Mouse (Mus musculus) G1E (cell line): ENCODE measurements at regions not wholly inside any gene's neighbourhood (a gene's known extent, or its start where the extent isn't known, plus 50 kb on each side); places are given as distances from the start of the nearest gene placed in this dataset.

Experiments
- ATAC-seq: 2 replicates; pipeline ENCODE4 v1.8.0; 2016; ENCODE audit warnings: mild to moderate bottlenecking; ENCODE audit not compliant: insufficient number of reproducible peaks, poor library complexity, low FRiP score, severe bottlenecking; ENCODE audit errors: extremely low read depth
- DNase-seq: peaks from one replicate; pipeline ENCODE4 v3.0.0; 2012; ENCODE audit warnings: low spot score
- H3K27me3 ChIP-seq: 2 replicates; pipeline ENCODE4 v1.6.1; 2012; ENCODE audit warnings: mild to moderate bottlenecking, low read length, inconsistent platforms; ENCODE audit not compliant: insufficient read depth
- H3K36me3 ChIP-seq: replicated peaks from 2 replicates; pipeline ENCODE3; 2012; ENCODE audit warnings: mild to moderate bottlenecking, inconsistent platforms
- H3K4me1 ChIP-seq: 2 replicates; pipeline ENCODE4 v1.6.1; 2012; ENCODE audit warnings: low read depth, low read length, inconsistent platforms, mixed read lengths; ENCODE audit not compliant: insufficient read depth
- H3K4me3 ChIP-seq: 2 replicates; pipeline ENCODE4 v1.5.1; 2012; ENCODE audit warnings: low read depth, mild to moderate bottlenecking, inconsistent platforms, low read length, moderate library complexity, mixed read lengths
- H3K9me3 ChIP-seq: replicated peaks from 2 replicates; pipeline ENCODE4 v1.6.1; 2012; ENCODE audit warnings: inconsistent platforms
- CTCF ChIP-seq: IDR thresholded peaks from 2 replicates; pipeline ENCODE4 v1.5.1; 2012; ENCODE audit warnings: low read depth, low read length, inconsistent platforms, mixed read lengths
- GATA1 ChIP-seq: IDR thresholded peaks from 2 replicates; pipeline ENCODE4 v1.6.1; 2012; ENCODE audit warnings: borderline replicate concordance, low read length, inconsistent platforms, mixed read lengths
- GATA2 ChIP-seq: IDR thresholded peaks from 2 replicates; pipeline ENCODE4 v1.6.1; 2012; ENCODE audit warnings: low read depth, low read length, inconsistent platforms, borderline replicate concordance
- POLR2AphosphoS5 ChIP-seq: IDR thresholded peaks from 2 replicates; pipeline ENCODE4 v1.6.1; 2012; ENCODE audit warnings: low read depth, low read length, inconsistent platforms; ENCODE audit not compliant: insufficient replicate concordance
- TAL1 ChIP-seq: conservative IDR thresholded peaks from 2 replicates; pipeline ENCODE4 v1.6.1; 2012; ENCODE audit warnings: low read depth, low read length, inconsistent platforms, mixed read lengths

DNA sequence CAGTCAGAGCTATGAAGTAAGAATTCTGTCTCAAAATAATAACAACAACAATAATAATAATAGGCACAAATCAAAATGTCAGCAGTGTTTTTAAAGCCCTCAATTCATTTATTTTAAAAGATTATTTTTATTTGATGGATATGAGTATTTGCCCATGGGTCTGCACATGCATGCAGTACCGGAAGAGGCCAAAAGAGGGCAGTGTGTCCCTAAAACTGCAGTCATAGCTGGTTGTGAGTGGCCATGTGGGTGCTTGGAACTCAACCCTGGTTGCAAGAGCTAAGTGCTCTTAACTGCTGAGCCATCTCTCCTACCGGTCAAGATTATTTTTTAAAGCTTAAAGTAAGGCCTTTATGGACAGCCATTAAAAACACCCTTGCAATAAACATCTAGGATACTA lies 439.1 kb upstream of the Jarid2 start:
- Histone ChIP-seq H3K9me3 (peaks cover 9% of the 10 kb centered on the region), H3K36me3 (no peaks in the 10 kb centered on the region), H3K27me3 (peaks cover 2% of the 10 kb centered on the region; the same call in 1 of the 2 replicates), H3K4me3 (no peak overlapping the region), H3K4me1 (no peaks in the 10 kb centered on the region)
- ATAC-seq (no peak), DNase-seq (no peak)
- TF ChIP-seq CTCF: peak; percentile 18; the same call in 1 of the 2 replicates
- no peak for TF ChIP-seq POLR2AphosphoS5

DNA sequence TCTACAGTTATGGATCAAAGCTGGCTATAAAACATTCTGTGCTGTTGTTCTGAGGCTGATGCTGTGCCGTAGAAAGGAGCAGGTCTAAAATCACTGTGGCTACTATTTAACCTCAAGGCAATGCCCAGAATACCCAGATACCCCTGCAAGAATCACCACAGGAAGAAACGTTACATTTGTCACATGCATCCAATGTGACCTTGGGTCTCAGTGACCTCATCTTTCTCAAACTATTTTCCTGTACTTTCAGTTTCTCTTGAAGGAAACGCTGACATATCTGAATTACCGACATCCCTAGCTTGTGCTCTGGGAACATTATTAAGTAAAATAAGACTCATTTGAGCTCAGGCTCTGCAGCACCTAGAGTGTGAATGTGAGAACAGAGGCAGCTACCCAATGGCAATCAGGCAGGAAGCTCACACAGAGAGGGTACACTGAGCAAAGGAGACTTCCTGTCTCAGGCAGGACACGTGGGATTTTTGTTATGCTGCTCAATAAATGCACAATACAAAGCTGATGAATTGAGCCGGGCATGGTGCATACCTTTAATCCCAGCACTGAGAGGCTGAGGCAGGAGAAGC lies 436.7 kb upstream of the Jarid2 start:
- H3K9me3 ChIP-seq: peaks cover 9% of the 10 kb centered on the region
- H3K4me1 ChIP-seq: no peaks in the 10 kb centered on the region
- ATAC-seq: no peak
- TF ChIP-seq GATA1 (no peak), CTCF (no peak), TAL1 (no peak), GATA2 (no peak)
- H3K4me3 ChIP-seq: no peak overlapping the region
- H3K27me3 ChIP-seq: no peaks in the 10 kb centered on the region
- no peak for DNase-seq
- no peaks in the 10 kb centered on the region for H3K36me3 ChIP-seq

DNA sequence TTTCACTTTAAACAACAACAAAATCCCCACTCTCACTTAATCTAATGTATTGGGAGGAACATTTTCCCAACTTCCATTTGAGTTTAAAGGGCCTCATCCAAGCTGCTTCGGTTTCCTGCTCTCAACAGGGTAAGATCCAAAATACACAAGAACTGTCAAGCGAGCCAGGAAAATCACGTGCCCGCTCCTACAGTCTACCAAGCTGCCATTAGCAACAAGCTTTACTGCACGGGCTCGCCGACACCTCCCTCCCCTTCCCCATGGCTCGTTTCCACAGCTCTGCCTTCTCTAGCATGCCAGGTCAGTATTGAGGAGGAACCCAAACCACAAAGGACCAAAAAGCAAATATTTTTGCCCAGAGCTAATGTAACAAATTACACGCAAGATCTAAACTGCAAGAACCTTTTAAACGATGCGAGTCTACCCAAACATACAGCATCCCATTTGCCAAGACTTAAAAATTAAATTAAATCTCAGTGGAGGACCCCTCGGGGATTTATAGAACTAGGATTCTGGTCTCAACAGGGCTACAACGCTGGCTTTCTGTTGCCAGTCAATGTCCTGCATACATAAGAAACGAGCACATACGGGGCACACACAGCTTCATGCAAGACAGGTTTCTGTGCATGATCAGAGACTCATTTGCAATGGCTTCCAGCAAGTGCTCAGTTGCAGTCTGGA lies 435.4 kb upstream of the Jarid2 start:
- peaks cover 9% of the 10 kb centered on the region for H3K9me3 ChIP-seq

DNA sequence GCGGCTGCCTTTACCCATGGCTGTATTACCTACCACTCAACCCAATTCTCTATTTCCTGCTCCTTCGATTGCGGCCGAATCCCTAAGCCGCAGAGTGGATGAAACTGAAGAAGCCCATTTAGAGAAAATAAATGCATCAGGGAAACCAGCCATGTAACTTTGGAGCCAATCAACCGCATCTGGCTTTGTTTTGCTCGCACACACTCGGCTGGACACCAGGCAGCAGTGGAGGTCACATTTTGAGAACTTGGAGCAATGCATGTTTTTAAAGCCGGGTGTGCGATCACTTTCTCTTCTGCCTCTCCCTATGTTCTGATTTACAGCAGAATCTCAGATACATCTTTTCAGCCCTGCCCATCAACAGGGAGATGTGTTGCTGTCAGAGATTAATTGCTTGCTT lies 433.7 kb upstream of the Jarid2 start:
- TF ChIP-seq TAL1: no peak
- no peaks in the 10 kb centered on the region for H3K4me1 ChIP-seq
- ATAC-seq (no peak), DNase-seq (no peak)
- H3K4me3 ChIP-seq: no peak overlapping the region
- H3K27me3 ChIP-seq: peaks cover 2% of the 10 kb centered on the region
- H3K9me3 ChIP-seq: peaks cover 5% of the 10 kb centered on the region; the same call in 1 of the 2 replicates
- H3K36me3 ChIP-seq: no peaks in the 10 kb centered on the region

More for the DNA sequence above, 435.4 kb upstream of the Jarid2 start:
- ATAC-seq (no peak), DNase-seq (no peak)
- no peak for TF ChIP-seq GATA1
- no peaks in the 10 kb centered on the region; the same call in 1 of the 2 replicates for H3K27me3 ChIP-seq
- H3K36me3 ChIP-seq: no peaks in the 10 kb centered on the region
- H3K4me3 ChIP-seq: no peak overlapping the region
- H3K4me1 ChIP-seq: no peaks in the 10 kb centered on the region

DNA sequence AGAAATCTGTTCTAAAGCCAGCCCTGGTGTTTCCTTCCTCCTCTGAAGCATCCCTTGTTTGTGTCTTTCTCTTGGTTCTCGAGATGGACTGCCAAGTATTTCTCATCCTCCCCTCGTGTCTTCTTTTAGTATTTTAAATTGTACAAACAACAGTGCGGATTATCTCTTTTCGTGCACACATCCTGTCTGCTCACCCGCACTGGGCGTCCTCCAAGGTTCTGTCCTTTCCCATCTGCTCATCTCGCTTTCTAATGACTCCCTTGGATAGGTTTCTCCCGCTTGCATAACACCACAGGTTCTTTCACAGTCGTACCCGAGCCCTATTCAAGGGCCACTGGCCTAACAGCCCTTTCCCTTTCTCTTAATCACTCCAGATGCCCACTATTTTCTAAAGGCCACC lies 428.7 kb upstream of the Jarid2 start:
- no peaks in the 10 kb centered on the region for H3K36me3 ChIP-seq
- TF ChIP-seq GATA1: no peak
- TF ChIP-seq CTCF: no peak
- no peaks in the 10 kb centered on the region for H3K9me3 ChIP-seq
- DNase-seq: no peak
- H3K4me1 ChIP-seq: peaks cover 5% of the 10 kb centered on the region; the same call in 1 of the 2 replicates
- H3K27me3 ChIP-seq: peaks cover 2% of the 10 kb centered on the region
- no peak overlapping the region for H3K4me3 ChIP-seq
- ATAC-seq: no peak

DNA sequence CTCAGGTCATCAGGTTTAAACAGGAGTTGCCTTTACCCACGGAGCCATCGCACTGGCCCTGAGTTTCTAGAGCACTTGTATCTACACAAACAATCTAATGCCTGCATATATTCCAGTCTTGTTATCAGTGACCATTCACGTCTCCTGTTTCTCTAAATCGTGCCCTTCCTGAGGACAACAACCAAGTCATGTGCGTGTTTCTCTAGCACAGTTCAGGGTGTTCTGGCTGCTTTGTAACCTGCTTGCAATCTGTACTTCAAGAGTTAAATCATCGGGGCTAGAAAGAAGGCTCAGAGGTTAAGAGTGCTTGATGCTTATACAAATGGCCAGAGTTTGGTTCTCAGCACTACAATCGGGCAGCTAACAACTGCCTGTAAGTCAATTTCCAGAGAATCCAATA lies 428.1 kb upstream of the Jarid2 start:
- no peak for ATAC-seq
- Histone ChIP-seq H3K9me3 (no peaks in the 10 kb centered on the region), H3K4me1 (peaks cover 5% of the 10 kb centered on the region; the same call in 1 of the 2 replicates), H3K36me3 (no peaks in the 10 kb centered on the region), H3K27me3 (peaks cover 4% of the 10 kb centered on the region), H3K4me3 (no peak overlapping the region)
- DNase-seq: no peak
- TF ChIP-seq CTCF: no peak

DNA sequence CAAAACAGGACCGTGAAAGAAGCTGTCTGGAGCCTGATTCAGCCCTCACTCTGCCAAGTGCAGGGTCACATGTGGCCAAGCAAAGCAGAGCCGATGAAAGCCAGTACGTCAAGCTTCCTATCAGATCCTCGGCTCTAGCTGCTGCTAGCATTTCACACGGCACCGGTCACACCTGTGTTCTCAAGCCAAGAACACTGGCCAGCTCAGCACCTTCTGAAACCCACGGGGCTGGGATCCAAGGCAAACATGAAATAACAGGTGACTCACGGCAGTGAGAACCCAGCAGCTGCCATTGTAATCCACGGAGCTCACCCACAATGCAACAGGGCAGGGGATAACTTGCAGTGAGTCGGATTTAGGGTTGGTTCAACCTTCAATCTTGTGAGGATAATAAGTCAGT lies 427.3 kb upstream of the Jarid2 start:
- ATAC-seq: no peak
- DNase-seq: no peak
- no peaks in the 10 kb centered on the region for H3K36me3 ChIP-seq
- H3K27me3 ChIP-seq: peaks cover 10% of the 10 kb centered on the region
- peaks cover 5% of the 10 kb centered on the region; the same call in 1 of the 2 replicates for H3K4me1 ChIP-seq
- TF ChIP-seq TAL1 (no peak), CTCF (no peak), POLR2AphosphoS5 (no peak), GATA2 (no peak), GATA1 (no peak)
- H3K9me3 ChIP-seq: no peaks in the 10 kb centered on the region
- no peak overlapping the region for H3K4me3 ChIP-seq
